ENCODE assay signal across 8 mouse cellular contexts in genomic region chr12:110706337-110707231, GRCm38 (mm10). TPM values are rescaled to one million over a fixed set of nuclear protein-coding genes. Genes with fewer than 3 reads are reported as not detected.
DNase-seq lines count a peak whose midpoint lies in the region; ATAC-seq and TF ChIP-seq lines count a peak whose summit lies in the region.

No protein-coding gene starts in this region.

- H3K4me1 ChIP-seq in embryonic facial prominence, embryonic 10.5 days, result peaks cover 28% of the 10 kb centered on the region
- H3K4me1 ChIP-seq in kidney, adult 2 months (ENCODE audit: control insufficient read depth, insufficient read depth, low read length), result peaks cover 12% of the 10 kb centered on the region; the same call in 1 of the 2 replicates
- 0 out of 2 replicates have a peak, but pooled peaks cover 5% of the 10 kb centered on the region for H3K4me1 ChIP-seq in lung, embryonic 15.5 days
- peaks cover 30% of the 10 kb centered on the region for H3K4me1 ChIP-seq in neural tube, embryonic 15.5 days

- peak overlapping the region; percentile 29 for H3K9ac ChIP-seq in lung, embryonic 15.5 days
- H3K9ac ChIP-seq in neural tube, embryonic 15.5 days (replicated peaks), result 0 out of 2 replicates have a peak overlapping the region, but pooled peaks have one; percentile 9

- no peak for TF ChIP-seq POLR2A in kidney, adult 2 months (IDR thresholded peaks at IDR 0.05; ENCODE audit: low read depth, low read length)

- 0 out of 2 replicates have a peak, but pooled peaks have one; percentile 12 for TF ChIP-seq CTCF in kidney, adult 2 months (conservative IDR thresholded peaks at IDR 0.05; ENCODE audit: insufficient read depth, insufficient read length, low read depth, low read length)

- no peaks in the 10 kb centered on the region for H3K27me3 ChIP-seq in embryonic facial prominence, embryonic 10.5 days (replicated peaks; ENCODE audit: low read depth, poor library complexity, severe bottlenecking)
- no peaks in the 10 kb centered on the region for H3K27me3 ChIP-seq in kidney, adult 2 months (replicated peaks; ENCODE audit: control insufficient read depth, insufficient read depth, low read length)
- no peaks in the 10 kb centered on the region for H3K27me3 ChIP-seq in lung, embryonic 15.5 days
- no peaks in the 10 kb centered on the region; the same call in 1 of the 2 replicates for H3K27me3 ChIP-seq in neural tube, embryonic 15.5 days (replicated peaks)

- no peaks in the 10 kb centered on the region for H3K36me3 ChIP-seq in embryonic facial prominence, embryonic 10.5 days (replicated peaks)
- no peaks in the 10 kb centered on the region for H3K36me3 ChIP-seq in kidney, adult 2 months (ENCODE audit: control insufficient read depth, insufficient read depth, low read length)
- no peaks in the 10 kb centered on the region for H3K36me3 ChIP-seq in lung, embryonic 15.5 days
- no peaks in the 10 kb centered on the region for H3K36me3 ChIP-seq in neural tube, embryonic 15.5 days

- peak overlapping the region; percentile 57 for H3K4me3 ChIP-seq in embryonic facial prominence, embryonic 10.5 days
- peak overlapping the region; percentile 42; the same call in 1 of the 2 replicates for H3K4me3 ChIP-seq in kidney, adult 2 months (ENCODE audit: insufficient read depth, low read depth, low read length)
- peak overlapping the region; percentile 41 for H3K4me3 ChIP-seq in lung, embryonic 15.5 days
- peak overlapping the region; percentile 32 for H3K4me3 ChIP-seq in neural tube, embryonic 15.5 days (replicated peaks)

- H3K9me3 ChIP-seq in embryonic facial prominence, embryonic 10.5 days, result no peaks in the 10 kb centered on the region
- H3K9me3 ChIP-seq in lung, embryonic 15.5 days, result no peaks in the 10 kb centered on the region
- H3K9me3 ChIP-seq in neural tube, embryonic 15.5 days (replicated peaks), result no peaks in the 10 kb centered on the region

- peak; percentile 75; the same call in 1 of the 2 replicates for ATAC-seq in lung, embryonic 15.5 days (ENCODE audit: borderline replicate concordance, extremely low read depth, low FRiP score, low TSS enrichment)
- peak; percentile 87 for ATAC-seq in neural tube, embryonic 15.5 days (ENCODE audit: low FRiP score)

- WGBS in embryonic facial prominence, embryonic 10.5 days, result under 1% methylated on average over 27 of the region's 27 CpGs
- 3% methylated on average over 27 of the region's 27 CpGs for whole genome bisulfite sequencing in kidney, adult 2 months
- WGBS in lung, embryonic 15.5 days, result 2% methylated on average over 27 of the region's 27 CpGs
- WGBS in neural tube, embryonic 15.5 days, result 1% methylated on average over 27 of the region's 27 CpGs

- DNase-seq in A20 (ENCODE audit: low read depth, low spot score), result peak; percentile 70
- DNase-seq in MN1 (ENCODE audit: low spot score), result peak; percentile 70
- peak; percentile 78 for DNase-seq in embryonic facial prominence, embryonic 10.5 days (ENCODE audit: low spot score)
- DNase-seq in heart, adult 9 months (ENCODE audit: low spot score in 2 of 2), result peak; percentile 64 to 79
- DNase-seq in kidney, adult 2 months, result peak; percentile 72
- DNase-seq in left cerebral cortex, adult 9 months (ENCODE audit: low spot score in 2 of 2), result no peak

- peak overlapping the region; percentile 66 for H3K27ac ChIP-seq in embryonic facial prominence, embryonic 10.5 days (replicated peaks)
- H3K27ac ChIP-seq in kidney, adult 2 months (ENCODE audit: insufficient read depth, low read depth, low read length), result peak overlapping the region; percentile 74
- no peak overlapping the region for H3K27ac ChIP-seq in lung, embryonic 15.5 days
- peak overlapping the region; percentile 77 for H3K27ac ChIP-seq in neural tube, embryonic 15.5 days (replicated peaks)

- peak overlapping the region; percentile 64 for H3K4me2 ChIP-seq in lung, embryonic 15.5 days
- H3K4me2 ChIP-seq in neural tube, embryonic 15.5 days, result peak overlapping the region; percentile 61

RNA-seq across cellular contexts. Expression of gene Hsp90aa1, which starts 4.1 kb away (rescaled TPM):
- 1,072 and 1,177 TPM in 2 replicates for polyA plus RNA-seq in embryonic facial prominence, embryonic 10.5 days (2016; fragmentation: Nextera tagmentation; extraction: Ambion mirVana)
- 95.6 and 115 TPM in 2 replicates for polyA plus RNA-seq in kidney, adult 2 months (2012; rRNA removed)
- 825 and 899 TPM in 2 replicates for polyA plus RNA-seq in lung, embryonic 15.5 days (2015; fragmentation: Nextera tagmentation; extraction: Ambion mirVana)
- 1,438 and 1,488 TPM in 2 replicates for polyA plus RNA-seq in neural tube, embryonic 15.5 days (2015; fragmentation: Nextera tagmentation; extraction: Ambion mirVana)

RNA-seq across cellular contexts. Expression of gene 1700001K19Rik, which starts 24.2 kb away (rescaled TPM):
- 0.16 TPM in 1 of 2 replicates, not detected in the other for polyA plus RNA-seq in embryonic facial prominence, embryonic 10.5 days (2016; fragmentation: Nextera tagmentation; extraction: Ambion mirVana)
- not detected in 2 replicates for polyA plus RNA-seq in kidney, adult 2 months (2012; rRNA removed)
- not detected in 2 replicates for polyA plus RNA-seq in lung, embryonic 15.5 days (2015; fragmentation: Nextera tagmentation; extraction: Ambion mirVana)
- 0.17 TPM in 1 of 2 replicates, not detected in the other for polyA plus RNA-seq in neural tube, embryonic 15.5 days (2015; fragmentation: Nextera tagmentation; extraction: Ambion mirVana)

RNA-seq across cellular contexts. Expression of gene Wdr20, which starts 31.2 kb away (rescaled TPM):
- polyA plus RNA-seq in embryonic facial prominence, embryonic 10.5 days (2016; fragmentation: Nextera tagmentation; extraction: Ambion mirVana), result 22.4 and 24.1 TPM in 2 replicates
- polyA plus RNA-seq in kidney, adult 2 months (2012; rRNA removed), result 24.0 and 24.5 TPM in 2 replicates
- polyA plus RNA-seq in lung, embryonic 15.5 days (2015; fragmentation: Nextera tagmentation; extraction: Ambion mirVana), result 21.3 and 23.5 TPM in 2 replicates
- polyA plus RNA-seq in neural tube, embryonic 15.5 days (2015; fragmentation: Nextera tagmentation; extraction: Ambion mirVana), result 23.2 and 24.2 TPM in 2 replicates

Comparison
In these comparisons a context has a peak if more than half of its experiments do, and no peak if none do; other contexts are left out.
1. DNase-seq: peak in A20 (single experiment), MN1 (single experiment), embryonic facial prominence, embryonic 10.5 days (single experiment), heart, adult 9 months (2 of 2) and kidney, adult 2 months (single experiment); none in left cerebral cortex, adult 9 months (0 of 2).
2. Peak in every context shown above with its lines, with median percentiles within 50 percentile points of each other: H3K4me3 ChIP-seq.